Mouse (Mus musculus) right cerebral cortex, postnatal 14 days (tissue): ENCODE results near the gene Ggt6.

ENCODE experiments used
- DNase-seq: peaks from one replicate; pipeline ENCODE4 v3.0.0; 2022

Gene Ggt6

DNA sequence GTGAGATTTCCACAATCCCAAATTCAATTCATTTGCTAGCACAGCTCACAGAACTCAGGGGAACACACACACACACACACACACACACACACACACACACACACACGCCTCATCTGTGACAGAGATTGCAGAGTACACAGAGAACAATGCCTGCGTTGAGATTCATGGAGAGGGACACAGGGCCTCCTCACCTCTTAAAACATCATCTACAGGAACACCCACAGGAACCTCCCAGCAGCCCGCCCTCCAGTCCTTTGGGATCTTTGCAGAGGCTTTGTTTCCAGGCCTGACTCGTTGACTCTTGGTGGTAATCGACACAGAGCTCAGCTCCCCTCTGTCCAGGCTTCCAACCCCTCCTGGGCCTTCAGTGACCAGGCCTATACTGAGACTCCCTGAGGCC is 41.9 kb downstream of the Ggt6 start:
- DNase-seq = no peak

GRCm38 (mm10) chr11:72477653-72478052 is 42.3 kb downstream of the Ggt6 start:
- no peak for DNase-seq

DNA sequence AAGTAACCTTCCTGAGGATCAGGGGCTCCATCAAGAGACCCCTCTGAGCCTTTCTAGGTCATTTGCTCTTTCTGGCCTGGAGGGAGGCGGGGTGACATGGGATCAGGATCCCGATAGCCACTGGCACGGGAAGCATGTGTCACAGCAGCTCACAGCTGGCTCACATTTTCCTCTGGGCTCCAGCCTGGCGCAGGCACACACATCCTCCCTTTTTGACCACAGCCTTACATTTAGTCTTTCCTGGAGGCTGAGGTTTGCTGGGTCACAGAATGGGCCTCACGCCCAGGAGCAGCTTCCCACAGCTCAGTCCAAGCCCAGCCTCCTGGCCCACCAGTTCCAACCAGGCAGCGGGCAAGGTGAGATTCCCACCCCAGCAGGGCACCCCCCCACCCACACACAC is 42.9 kb downstream of the Ggt6 start:
- no peak for DNase-seq

- no peak for DNase-seq
These were observed 44.2 kb downstream of the Ggt6 start for GRCm38 (mm10) chr11:72479499-72479898.

DNA sequence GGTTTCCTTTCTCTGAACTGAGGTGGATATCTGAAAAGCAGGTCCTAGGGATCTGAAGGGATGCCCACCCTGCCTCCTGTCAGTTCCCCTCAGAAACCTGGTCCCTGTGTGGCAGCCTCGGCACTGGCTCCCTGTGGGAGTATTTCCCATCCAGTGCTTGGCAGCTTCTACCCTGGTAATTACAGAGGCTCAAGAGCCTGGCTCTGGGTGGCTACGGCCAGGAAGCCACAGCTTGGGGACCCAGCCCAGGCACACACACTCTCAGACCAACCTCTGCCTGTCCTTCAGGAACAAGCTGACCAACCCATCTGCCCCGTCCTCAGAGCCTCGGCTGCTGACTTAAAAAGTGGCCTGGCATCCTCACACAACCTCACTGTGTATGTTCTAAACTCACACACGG is 46.0 kb downstream of the Ggt6 start:
- no peak for DNase-seq

DNA sequence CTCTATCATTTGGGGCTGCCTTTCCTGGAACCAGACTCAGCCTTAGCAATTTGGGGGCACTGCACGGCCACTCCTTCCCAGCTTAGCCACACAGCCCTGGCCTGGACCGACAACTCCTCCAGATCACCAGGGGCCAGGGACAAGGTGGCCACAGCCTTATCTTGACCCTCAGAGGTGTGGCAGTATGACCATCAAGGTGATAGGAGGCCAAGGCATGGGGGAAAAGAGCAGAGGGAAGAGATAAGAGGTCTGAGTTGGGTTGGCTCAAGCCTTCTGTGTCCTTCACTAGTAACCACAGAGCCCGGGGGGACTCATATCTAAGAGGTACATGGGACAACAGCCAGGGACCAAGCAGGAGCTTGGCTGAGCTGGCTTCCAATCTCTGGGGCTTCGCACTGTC is 46.6 kb downstream of the Ggt6 start:
- DNase-seq = no peak

GRCm38 (mm10) chr11:72484549-72484948 is 49.2 kb downstream of the Ggt6 start:
- DNase-seq = no peak

DNA sequence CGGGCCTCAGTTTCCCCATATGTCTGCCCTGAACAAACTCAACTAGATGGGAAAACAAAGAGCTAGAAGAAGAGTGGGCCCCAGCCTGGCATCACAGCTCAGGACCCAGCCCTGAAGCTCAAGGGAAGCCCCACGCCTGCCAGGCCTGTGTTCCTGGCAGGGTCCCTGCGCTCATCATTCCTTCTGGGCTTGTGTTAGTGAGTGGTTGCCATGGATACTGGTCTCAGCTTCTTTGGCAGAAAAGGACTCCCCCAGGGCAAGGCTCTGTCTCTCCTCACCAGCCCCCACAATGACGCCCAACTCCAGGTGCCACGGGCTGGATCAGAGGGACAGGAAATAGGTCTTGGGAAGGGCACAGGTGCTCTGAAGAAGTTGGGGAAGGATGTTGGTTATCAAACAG is 49.8 kb downstream of the Ggt6 start:
- DNase-seq = peak; percentile 42

- DNase-seq = no peak
These were observed 50.6 kb downstream of the Ggt6 start for GRCm38 (mm10) chr11:72485960-72486359.

- DNase-seq = no peak
These were observed 51.8 kb downstream of the Ggt6 start for GRCm38 (mm10) chr11:72487171-72487570.

GRCm38 (mm10) chr11:72487739-72488138 is 52.4 kb downstream of the Ggt6 start:
- DNase-seq = no peak
